Mouse (Mus musculus) adipocyte (in vitro differentiated cells): Measurements from ENCODE around the gene Ces3a.
"Not testable (repeated sequence)": the region's sequence is repeated elsewhere in the genome, so short reads cannot be mapped to it uniquely, and the experiment has no call there.

ENCODE experiments used
- DNase-seq: peaks from one replicate; pipeline ENCODE4 v3.0.0-alpha.2; 2016; ENCODE audit warnings: low spot score

Gene Ces3a

DNA sequence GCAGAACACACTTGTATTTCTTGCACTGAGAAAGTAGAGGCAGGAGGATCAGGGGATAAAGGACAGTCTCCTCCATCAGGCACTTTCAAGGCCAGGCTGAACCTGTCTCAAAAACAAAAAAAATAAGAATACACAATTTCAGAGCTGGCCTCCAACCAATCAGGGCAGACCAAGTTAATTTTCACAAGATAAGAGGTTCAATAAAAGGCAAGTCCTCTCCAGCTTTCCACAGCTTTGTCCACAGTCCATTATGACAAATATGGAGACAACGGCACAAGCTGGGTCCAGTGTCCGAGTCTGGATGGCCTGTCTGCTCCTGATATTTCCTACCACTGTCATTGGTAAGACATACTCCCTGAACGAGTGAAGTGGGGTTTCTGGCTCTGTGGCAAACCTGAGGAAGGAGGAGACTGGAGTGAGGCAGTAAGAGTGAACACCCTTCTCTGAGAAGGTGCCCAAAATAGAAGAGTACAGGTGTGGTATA is at the start of gene Ces3a:
Gene Ces3a (plus strand): TSS at position 231 of the 484 bp plus-strand sequence.
- DNase-seq, result no peak

DNA sequence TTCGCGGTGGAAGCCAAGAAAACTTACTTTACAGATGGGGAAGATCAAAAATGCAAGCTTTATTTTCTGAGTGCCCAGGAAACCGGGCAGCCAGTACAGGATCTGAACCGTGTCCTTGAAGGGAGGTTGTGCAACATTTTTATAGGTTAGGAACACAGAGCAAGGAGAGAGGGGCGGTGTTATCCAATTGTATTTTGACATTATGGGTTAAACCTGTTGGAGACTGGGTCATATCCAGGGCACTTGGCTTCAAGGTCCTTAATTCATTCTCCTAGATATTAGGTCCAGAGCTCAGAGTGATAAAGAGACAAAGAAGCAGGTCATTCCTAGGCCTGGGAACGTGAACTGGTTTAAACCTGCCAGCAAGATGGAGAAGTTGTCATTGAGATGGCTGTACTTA is 49.2 kb upstream of the Ces3a start:
- no peak for DNase-seq

DNA sequence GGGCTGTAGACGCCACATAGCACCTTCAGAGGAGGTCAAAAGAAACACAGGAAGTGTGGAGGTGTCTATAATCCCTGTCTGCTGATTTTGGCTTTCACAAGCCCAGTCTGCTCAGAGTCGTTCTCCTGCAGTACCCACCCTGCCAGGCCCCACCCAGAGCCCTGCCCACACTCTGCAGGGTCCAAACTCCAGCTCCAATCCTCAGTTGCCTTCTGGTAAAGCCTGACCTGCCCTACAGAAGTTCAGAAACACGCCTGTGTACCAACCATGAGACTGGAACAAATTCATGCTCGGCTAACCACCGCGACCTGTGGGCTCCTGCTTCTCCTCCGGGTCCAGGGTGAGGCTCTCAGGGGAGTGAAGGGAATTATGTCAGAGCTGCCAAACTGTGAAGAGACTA is 47.8 kb upstream of the Ces3a start, which contains the start of gene Ces2h:
Gene Ces2h (plus strand): TSS at position 268 of the 400 bp plus-strand sequence.
- DNase-seq, result no peak

DNA sequence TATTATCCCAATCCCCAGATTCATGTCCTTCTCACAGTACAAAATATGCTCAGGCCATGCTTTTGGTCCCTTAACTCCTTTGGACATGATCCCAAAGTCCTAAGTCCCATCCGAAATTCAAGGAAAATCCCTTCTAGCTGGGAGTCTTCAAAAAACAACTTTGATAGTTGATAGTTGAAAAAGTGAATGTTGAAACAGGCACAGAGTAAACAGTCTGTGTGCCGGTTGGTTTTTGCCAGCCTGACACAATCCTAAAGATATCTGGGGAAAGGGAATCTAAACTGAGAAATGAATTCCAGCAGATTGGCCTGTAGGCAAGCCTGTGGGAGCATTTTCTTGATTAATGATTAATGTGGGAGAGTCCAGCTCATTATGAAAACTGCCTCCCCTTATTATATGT is 38.4 kb upstream of the Ces3a start:
- no peak for DNase-seq

- no peak for DNase-seq
These were observed 37.3 kb upstream of the Ces3a start for GRCm38 (mm10) chr8:105011136-105011535.

DNA sequence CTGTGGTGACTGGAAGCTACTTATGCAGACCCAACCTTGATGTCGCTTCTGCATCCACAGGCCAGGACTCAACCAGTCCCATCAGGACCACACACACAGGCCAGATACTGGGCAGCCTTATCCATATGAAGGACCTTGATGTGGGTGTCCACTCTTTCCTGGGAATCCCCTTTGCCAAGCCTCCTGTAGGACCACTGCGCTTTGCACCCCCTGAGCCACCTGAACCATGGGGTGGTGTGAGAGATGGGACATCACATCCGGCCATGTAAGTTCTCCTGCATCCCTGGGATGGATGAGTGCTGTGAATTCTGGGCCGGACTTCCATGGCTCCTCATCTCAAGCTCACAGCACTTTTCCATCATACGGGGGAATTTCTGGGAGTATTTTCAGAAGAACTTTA is 34.0 kb upstream of the Ces3a start:
- DNase-seq, result no peak

DNA sequence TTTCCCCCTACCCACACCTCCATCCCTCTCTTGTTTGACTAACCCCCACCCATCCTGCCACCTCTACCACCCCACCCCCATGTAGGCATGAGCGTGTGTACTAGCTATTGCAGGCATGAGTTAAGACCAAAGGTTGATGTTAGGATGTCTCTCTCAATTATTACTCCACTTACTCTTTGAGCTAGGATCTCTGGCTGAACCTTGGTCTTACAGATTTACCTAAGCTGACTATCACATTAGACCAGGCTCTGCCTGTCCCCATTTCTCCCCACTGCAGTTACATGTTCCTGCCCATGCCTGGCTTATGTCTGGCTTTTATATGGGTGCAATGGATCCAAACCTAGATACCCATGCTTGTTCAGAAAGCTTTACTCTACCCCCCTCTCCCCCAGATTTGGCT is 26.4 kb upstream of the Ces3a start:
- no peak for DNase-seq

- DNase-seq, result no peak
These were observed 25.3 kb upstream of the Ces3a start for GRCm38 (mm10) chr8:105023087-105023486.

- DNase-seq, result peak; percentile 8
These were observed 23.4 kb upstream of the Ces3a start for GRCm38 (mm10) chr8:105025050-105025449.

GRCm38 (mm10) chr8:105043510-105043909 is 4.9 kb upstream of the Ces3a start:
- DNase-seq, result no peak

- no peak for DNase-seq
These were observed 2.5 kb upstream of the Ces3a start for GRCm38 (mm10) chr8:105045824-105046401.

DNA sequence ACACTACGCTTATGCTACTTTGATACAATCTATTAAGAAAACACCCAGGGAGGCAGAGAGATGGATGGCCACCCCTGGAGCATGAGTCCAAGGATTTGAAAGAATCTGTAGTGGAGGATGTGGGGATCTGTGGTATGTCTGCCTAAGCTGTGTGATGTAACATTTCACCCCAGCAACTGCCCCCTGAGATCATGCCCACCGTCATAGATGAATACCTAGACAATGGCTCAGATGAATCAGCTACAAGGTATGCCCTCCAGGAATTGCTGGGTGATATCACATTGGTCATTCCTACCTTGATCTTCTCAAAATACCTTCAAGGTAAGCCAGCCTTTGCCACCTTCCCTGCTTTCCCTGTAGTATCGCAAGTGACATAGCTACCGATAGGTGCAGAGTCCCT is 7.8 kb downstream of the Ces3a start:
- DNase-seq, result no peak

- no peak for DNase-seq
These were observed 11.7 kb downstream of the Ces3a start for GRCm38 (mm10) chr8:105060056-105060455.

GRCm38 (mm10) chr8:105066761-105067160 is 18.4 kb downstream of the Ces3a start:
- DNase-seq, result peak; percentile 64

DNA sequence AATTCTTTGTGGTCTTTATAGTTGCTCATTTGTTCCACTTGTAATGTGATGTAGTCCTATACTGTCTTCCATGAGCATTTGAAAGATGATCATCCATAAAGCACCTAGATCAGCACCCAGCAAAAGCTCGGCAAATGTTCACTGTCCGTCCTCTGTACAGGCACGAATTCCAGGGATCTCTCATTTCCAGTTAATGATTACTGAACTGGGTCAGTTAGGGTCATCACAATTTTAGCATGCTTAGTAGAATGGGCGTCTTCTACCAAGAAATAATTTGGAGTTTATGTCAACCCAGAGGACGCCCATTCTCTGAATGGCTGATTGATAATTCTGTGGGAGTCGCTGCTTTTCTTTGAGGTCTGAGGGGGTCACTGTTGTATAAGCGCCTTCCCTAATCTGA is 19.5 kb downstream of the Ces3a start:
- not testable (repeated sequence) for DNase-seq

DNA sequence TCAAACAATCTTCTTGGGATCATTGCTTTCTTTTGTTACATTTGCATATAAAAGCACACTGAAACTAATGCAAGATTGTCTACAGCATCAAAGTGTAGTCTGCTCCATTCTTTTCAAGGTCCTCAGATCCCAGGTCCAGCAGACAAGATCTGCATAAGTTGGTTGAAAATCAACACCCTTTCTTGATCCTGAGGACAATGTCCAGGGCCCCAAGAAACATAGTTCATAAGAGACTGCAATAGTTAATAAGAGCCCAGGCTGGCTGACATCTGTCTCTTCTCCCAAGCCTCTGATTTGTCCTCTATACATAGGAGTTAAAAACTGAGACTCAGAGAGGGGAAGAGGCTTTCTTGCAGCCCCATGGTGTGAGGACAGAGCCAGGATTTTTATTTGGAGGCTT is 20.6 kb downstream of the Ces3a start:
- no peak for DNase-seq

DNA sequence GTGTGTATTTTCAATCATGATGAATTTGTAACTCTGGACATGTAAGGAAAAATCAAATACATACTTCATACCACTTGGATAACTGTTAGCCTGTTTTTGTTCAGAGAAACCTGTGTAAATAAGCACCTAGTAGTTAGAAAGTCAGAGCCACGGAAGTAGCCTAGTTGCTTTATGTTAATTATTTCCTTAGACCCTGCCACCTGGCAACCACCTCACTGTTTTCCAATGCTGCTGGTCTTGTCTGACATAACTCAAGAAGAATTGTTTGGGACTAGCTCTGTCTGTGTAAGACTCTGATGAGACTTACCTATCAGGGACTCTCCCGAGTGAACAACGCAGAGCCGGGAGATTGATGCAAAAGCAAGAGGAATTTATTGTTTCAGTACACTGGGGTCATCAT is 28.2 kb downstream of the Ces3a start:
- no peak for DNase-seq

DNA sequence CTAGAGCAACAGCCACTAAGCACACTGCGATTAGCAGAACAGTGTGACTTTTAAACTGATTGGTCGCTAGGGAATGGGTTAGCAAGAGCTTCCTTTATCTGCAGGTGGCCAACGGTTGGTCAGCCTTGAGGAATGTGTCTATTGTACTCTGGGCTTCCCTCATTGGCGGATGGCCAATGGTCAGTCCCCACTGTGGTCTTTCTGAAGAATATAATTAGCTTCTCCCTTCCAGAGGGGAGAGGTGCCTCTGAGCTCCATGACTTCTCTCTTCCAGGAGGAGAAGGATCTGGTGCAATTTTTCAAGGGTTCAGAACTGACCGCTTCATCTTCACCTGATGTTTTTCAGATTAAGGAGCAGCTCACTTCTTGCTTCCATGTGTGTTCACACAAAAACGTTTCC is 28.7 kb downstream of the Ces3a start:
- no peak for DNase-seq

DNA sequence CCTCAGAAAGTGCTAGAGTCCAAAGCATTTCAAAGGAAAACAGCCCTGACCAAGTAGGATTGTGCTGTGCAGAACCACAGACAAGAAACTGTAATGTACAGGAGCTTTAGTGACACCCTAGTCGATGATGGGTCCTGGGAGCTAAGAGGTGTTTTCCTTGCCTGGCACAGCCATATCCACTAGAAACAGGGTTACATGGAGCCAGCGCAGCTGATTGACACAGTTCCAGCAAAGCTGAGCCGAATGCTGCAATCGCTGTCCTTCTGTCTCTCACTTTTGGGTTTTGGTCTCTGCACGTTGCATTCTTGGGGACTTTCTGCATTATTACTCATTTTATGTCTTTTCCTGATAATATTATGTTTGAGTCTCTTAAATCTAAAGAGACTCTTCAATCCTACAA is 30.2 kb downstream of the Ces3a start:
- no peak for DNase-seq

DNA sequence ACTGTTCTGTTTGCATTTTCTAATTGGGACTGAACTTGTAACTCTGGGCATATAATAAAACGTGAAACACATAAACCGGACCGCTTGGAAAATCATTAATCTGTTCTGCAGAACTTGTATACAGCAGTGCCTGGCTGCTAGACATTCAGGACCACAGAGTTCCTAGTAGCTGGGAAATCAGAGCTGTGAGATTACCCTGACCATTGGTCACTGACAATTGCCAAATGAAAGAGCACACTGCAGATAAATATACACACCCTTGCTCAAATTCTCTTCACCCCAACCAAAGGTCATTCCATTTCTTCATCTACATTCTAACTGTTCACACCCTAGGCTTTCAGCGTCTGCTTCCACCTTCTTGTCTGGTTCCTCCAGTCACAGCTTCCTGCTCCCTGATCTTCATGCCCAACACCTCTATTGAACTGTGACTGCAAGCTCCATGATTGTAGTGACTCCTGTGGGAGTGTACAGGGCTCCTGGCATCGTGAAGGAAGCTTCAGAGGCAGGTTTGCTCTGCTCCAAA is 32.5 kb downstream of the Ces3a start:
- no peak for DNase-seq

DNA sequence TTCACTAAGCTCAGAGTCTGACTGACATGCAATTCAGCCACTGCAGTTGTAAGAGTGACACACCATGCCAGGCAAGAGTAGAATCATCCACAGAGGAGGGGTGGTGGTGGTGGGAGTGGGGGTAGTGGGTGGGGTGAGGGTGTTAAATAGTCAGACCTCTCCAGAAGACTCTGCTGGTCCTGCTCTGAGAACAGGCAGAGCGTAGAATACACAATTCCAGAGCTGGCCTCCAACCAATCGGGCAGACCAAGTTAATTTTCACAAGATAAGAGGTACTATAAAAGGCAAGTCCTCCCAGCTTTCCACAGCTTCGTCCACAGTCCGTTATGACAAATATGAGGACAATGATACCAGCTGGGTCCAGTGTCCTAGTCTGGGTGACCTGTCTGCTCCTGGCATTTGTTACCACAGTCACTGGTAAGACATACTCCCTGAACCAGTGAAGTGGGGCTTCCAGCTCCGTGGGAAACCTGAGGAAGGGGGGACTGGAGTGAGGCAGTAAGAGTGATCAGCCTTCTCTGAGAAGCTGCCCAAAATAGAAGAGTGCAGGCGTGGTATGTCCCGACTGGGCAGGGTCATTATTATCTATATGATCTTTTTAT is 35.1 kb downstream of the Ces3a start, which contains the start of gene Ces3b:
Gene Ces3b (plus strand): TSS at position 305 of the 602 bp plus-strand sequence.
- no peak for DNase-seq

DNA sequence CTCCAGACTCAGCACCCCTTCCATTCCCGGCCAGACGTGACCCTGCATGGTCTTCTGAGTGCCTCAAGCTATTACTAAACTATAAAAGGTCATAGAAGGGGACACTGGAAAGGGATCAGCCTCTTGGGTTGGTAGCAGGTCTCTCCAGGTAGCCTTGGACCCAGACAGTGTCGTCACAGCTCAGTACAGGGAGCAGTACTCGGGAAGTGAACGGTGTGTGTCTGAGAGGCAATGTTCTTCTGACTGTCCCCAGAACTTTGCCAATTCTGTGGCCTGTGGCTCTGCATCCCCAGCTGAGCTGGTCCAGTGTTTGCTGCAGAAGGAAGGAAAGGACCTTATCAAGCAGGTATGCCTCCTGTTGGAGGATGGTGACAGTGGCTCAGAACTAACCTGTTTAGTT is 39.8 kb downstream of the Ces3a start:
- DNase-seq, result not testable (repeated sequence)

DNA sequence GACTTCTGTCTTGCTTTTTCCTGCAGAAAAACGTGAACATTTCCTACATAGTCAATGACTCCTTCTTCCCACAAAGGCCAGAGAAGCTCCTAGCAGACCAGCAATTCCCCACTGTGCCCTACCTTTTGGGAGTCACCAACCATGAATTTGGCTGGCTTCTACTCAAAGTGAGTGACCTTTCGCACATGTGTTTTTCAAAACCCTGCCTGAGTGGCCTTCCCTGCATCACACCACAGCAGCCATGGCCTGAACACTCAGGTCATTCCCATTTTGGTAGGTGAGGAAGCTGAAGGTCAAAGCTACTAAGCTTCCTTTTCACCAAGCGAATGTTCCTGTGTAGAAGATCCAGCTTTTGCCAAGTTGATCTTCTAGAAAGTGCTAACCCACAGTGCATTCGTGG is 40.2 kb downstream of the Ces3a start:
- no peak for DNase-seq

DNA sequence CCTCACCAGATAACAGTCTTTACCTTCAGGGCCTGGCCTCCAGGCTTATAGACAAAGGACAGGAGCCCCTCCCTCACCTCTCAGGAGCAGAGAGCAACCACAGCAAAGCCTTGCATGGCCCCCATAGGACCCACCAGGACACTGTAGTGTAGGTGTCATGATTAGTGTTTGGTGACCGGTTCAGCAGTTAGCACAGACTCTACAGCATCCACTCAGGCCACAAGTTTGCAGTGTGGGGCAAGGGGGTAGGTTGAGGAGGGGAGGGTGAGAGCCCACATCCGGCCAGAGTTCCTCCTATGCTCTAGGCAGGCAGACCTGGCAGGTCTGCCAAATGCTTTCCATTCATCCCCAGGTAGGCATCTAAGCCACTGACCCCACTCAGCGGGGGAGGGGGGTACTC is 45.6 kb downstream of the Ces3a start:
- no peak for DNase-seq
